Mouse (Mus musculus) lung, embryonic 16.5 days (tissue): ENCODE data around the gene Zfp869. TPM values are rescaled to one million over a fixed set of nuclear protein-coding genes. Genes with fewer than 3 reads are reported as not detected.
"Not testable (repeated sequence)": the region's sequence is repeated elsewhere in the genome, so short reads cannot be mapped to it uniquely, and the experiment has no call there.

Experiments
- ATAC-seq: fragments of 200-750 bp; cut with Nextera tagmentation; 2 replicates; pipeline ENCODE4 v1.8.0; 2017; ENCODE audit warnings: low read depth, mild to moderate bottlenecking, moderate library complexity
- H3K27ac ChIP-seq: fragments of 300-500 bp; sonication (generic); 2 replicates; pipeline ENCODE4 v1.5.1; 2014; ENCODE audit warnings: mild to moderate bottlenecking, control low read depth, low read length
- H3K27me3 ChIP-seq: fragments of 300-500 bp; sonication (generic); 2 replicates; pipeline ENCODE4 v1.6.1; 2014; ENCODE audit warnings: low read depth, low read length, mixed read lengths; ENCODE audit not compliant: control insufficient read depth, insufficient read depth
- H3K36me3 ChIP-seq: fragments of 300-500 bp; sonication (generic); 2 replicates; pipeline ENCODE4 v1.6.1; 2014; ENCODE audit warnings: low read length; ENCODE audit not compliant: control insufficient read depth, insufficient read depth
- H3K4me1 ChIP-seq: fragments of 300-500 bp; sonication (generic); replicated peaks from 2 replicates; pipeline ENCODE4 v1.6.1; 2014; ENCODE audit warnings: low read length, mixed read lengths; ENCODE audit not compliant: control insufficient read depth, insufficient read depth
- H3K4me2 ChIP-seq: fragments of 300-500 bp; sonication (generic); 2 replicates; pipeline ENCODE4 v1.6.1; 2014; ENCODE audit warnings: low read depth, low read length, control low read depth
- H3K4me3 ChIP-seq: fragments of 300-500 bp; sonication (generic); 2 replicates; pipeline ENCODE4 v1.5.1; 2014; ENCODE audit warnings: mild to moderate bottlenecking, low read length, control low read depth
- H3K9ac ChIP-seq: fragments of 300-500 bp; sonication (generic); 2 replicates; pipeline ENCODE4 v1.6.1; 2014; ENCODE audit warnings: low read length, control low read depth
- H3K9me3 ChIP-seq: fragments of 300-500 bp; sonication (generic); 2 replicates; pipeline ENCODE4 v1.6.1; 2016; ENCODE audit warnings: low read length; ENCODE audit not compliant: control insufficient read depth
- WGBS: fragments of 180-500 bp; shearing (Covaris S2); extraction: QIAGEN DNeasy Blood & Tissue Kit; methylation state at CpG from one replicate; pipeline ENCODE4 v1.1.7; 2014; 5-methylcytosine and 5-hydroxymethylcytosine counted together
- polyA plus RNA-seq: library from polyadenylated mRNA; unstranded; fragments of >200 nt; fragmentation: Nextera tagmentation; extraction: Ambion mirVana; gene quantifications from 2 replicates; pipeline ENCODE4 v1.2.1, GENCODE M21; 2015

Gene Zfp869
- polyA plus RNA-seq: 27.7 and 28.2 TPM in 2 replicates

DNA sequence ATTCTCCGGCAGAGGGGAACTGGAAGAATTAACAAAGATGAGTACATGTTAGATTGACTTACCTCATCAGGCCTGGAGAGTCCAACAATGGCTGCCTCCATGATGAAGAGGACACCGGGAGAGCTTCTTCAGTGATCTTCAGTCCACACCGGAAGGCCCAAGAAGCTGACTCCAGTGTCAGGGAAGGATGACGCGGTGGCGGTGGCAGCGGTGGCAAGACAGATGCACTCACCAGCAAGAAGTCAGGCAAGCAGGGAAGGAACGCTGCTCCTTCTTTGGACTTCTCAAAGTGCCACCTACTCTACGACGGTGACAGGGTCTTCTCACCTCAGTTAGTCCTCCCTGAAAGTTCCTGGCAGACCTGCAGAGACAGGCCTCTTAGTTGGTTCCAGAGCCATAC, at the start of gene Zfp869:
TSS of gene Zfp869 (minus strand) at position 101 of the 400 bp plus-strand sequence.
- H3K27ac ChIP-seq, H3K27me3 ChIP-seq, H3K9me3 ChIP-seq, H3K4me2 ChIP-seq, ATAC-seq, H3K4me3 ChIP-seq, H3K9ac ChIP-seq, H3K4me1 ChIP-seq: not testable (repeated sequence)
- 96% methylated on average over 10 of the region's 10 CpGs for WGBS
- H3K36me3 ChIP-seq: peaks cover 45% of the 10 kb centered on the region

DNA sequence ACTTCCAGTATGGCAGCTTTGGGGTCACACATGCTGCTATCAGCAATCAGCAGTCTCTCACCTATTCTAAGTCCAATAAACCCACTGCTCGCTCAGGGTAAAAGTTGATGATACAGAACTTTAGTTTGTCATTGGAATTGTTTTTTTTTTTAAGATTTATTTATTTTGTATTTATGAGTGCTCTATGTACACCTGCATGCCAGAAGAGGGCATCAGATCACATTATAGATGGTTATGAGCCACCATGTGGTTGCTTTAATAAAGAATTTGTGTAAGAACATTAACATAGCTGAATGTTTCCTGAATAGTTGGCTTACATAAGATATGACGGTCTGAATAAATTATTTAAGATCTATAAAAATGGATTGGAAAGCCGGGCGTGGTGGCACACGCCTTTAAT, 47.8 kb upstream of the Zfp869 start:
- no peak for ATAC-seq
- no peaks in the 10 kb centered on the region for H3K4me1 ChIP-seq
- H3K27me3 ChIP-seq: no peaks in the 10 kb centered on the region
- no peak overlapping the region for H3K4me3 ChIP-seq
- H3K27ac ChIP-seq: no peak overlapping the region
- 95% methylated on average over 5 of the region's 5 CpGs for WGBS
- no peak overlapping the region for H3K9ac ChIP-seq
- H3K9me3 ChIP-seq: no peaks in the 10 kb centered on the region
- H3K4me2 ChIP-seq: no peak overlapping the region
- peaks cover 14% of the 10 kb centered on the region for H3K36me3 ChIP-seq

DNA sequence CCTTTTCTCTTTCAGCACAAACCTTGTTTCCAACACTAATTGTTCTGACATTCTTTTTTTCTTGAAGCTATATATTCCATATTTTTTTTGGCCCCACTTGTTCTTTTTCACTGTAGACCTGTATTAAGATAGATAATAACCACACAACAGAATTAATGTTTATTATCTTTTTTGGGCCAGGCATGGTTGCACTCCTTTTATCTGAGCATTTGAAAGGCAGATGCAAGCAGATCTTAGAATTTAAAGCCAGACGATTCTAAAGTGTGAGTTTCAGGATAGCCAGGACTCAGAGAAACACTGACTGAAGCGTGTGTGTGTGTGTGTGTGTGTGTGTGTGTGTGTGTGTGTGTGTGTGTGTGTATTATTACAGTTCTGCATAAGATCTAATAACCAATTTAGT, 41.9 kb upstream of the Zfp869 start:
- Histone ChIP-seq H3K4me1 (peaks cover 9% of the 10 kb centered on the region), H3K36me3 (peaks cover 5% of the 10 kb centered on the region; the same call in 1 of the 2 replicates), H3K9me3 (no peaks in the 10 kb centered on the region), H3K9ac (no peak overlapping the region), H3K27me3 (no peaks in the 10 kb centered on the region), H3K4me2 (no peak overlapping the region), H3K27ac (no peak overlapping the region), H3K4me3 (no peak overlapping the region)
- no peak for ATAC-seq
- 80% methylated on average over 2 of the region's 2 CpGs for WGBS

DNA sequence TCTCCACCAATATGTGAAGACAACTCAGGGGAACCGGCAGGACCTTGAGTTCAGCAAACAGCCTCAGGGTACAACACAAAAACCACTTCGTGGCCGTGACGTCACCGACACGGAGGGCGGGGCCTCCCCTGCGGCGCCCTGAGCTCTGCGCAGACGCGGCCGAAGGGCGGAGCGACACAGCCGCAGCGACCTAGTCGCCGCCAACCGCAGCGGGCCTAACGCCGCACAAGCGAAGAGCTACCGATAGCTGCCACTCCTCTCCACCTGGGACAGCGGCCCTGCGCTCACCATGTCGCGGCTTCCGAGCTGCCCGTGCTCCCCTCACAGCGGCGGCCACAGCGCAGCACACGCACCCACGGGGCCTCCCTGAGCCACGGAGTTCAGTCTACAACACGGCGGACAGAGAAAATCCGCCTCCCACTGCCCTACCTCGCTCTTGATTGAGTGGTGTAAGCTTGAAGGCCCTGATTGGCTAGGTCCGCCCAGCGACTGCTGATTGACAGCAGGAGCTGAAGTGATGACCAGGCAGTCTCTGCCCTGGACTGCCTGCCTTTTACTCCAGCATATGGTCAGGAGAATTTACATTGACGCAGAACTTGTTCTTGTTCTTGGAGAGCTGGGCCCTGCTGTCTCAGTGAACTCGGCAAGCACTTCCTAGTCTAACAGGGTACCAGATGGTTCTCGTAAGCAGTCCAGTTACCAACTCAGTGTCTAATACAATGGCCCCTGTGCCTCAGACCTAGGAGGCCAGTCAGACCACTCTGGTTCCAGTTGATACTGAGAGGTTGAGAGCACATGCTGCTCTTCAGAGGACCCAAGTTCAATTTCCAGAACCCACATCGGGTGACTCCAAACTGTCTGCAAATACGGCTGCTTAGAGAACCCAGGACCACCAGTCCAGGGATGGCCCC, 39.3 kb upstream of the Zfp869 start, which contains the start of gene Zfp963:
TSS of gene Zfp963 (minus strand) at position 427 of the 911 bp plus-strand sequence.
- Histone ChIP-seq H3K27ac (peak within 1 kb of the TSS; percentile 98), H3K36me3 (0 out of 2 replicates have a peak, but pooled peaks cover 2% of the 10 kb centered on the region), H3K9me3 (no peaks in the 10 kb centered on the region), H3K9ac (peak within 1 kb of the TSS; percentile 87), H3K4me3 (peak within 1 kb of the TSS; percentile 60), H3K27me3 (no peaks in the 10 kb centered on the region), H3K4me1 (peaks cover 9% of the 10 kb centered on the region), H3K4me2 (peak within 1 kb of the TSS; percentile 49)
- peak; percentile 99 for ATAC-seq
- 2% methylated on average over 48 of the region's 48 CpGs for WGBS

DNA sequence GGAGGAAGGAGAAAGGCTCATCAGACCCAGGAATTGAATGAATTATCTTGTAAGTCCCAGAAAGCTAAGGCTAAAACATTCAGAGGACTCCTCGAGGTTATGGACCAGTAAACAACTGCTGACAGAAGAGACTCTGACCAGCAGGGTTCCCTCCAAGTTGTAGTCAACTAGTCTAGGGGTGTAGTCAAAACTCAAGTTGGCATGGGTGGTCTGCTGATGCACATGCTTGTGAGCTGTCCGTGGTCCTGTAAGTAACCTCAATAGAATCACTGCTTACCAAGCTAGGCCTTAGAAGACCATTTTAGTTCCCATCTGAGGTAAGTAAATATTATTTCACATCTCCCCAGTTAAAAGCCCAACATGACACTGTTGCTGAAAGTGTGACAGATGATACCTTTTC, 30.7 kb upstream of the Zfp869 start:
- no peaks in the 10 kb centered on the region for H3K9me3 ChIP-seq
- no peak for ATAC-seq
- H3K4me3 ChIP-seq: no peak overlapping the region
- no peaks in the 10 kb centered on the region for H3K4me1 ChIP-seq
- no peak overlapping the region for H3K27ac ChIP-seq
- H3K4me2 ChIP-seq: no peak overlapping the region
- peaks cover 14% of the 10 kb centered on the region for H3K36me3 ChIP-seq
- H3K27me3 ChIP-seq: no peaks in the 10 kb centered on the region
- 65% methylated on average over 2 of the region's 2 CpGs for WGBS
- no peak overlapping the region for H3K9ac ChIP-seq

DNA sequence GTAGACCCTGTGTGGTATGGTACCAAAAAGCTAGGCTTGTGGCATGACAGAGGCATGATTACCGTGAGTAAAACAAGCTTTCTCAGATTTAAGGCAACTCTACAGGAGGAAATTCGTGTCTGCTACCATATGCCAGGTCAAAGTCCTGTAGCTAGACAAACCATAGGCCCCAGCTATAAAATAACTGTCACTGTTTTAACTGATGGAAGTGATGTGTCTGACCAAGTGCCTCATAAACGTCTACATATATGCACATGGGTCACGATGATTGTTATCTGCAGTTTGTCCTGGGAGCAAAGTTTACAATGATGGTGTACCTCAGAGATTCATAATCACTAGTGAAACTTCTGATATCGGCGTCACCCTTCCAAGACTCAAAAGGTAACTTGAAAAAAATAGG, 30.2 kb upstream of the Zfp869 start:
- Histone ChIP-seq H3K27ac (no peak overlapping the region), H3K9me3 (no peaks in the 10 kb centered on the region), H3K27me3 (no peaks in the 10 kb centered on the region), H3K4me3 (no peak overlapping the region), H3K36me3 (peaks cover 14% of the 10 kb centered on the region), H3K9ac (no peak overlapping the region), H3K4me1 (no peaks in the 10 kb centered on the region), H3K4me2 (no peak overlapping the region)
- ATAC-seq: no peak
- WGBS: 82% methylated on average over 6 of the region's 6 CpGs

GRCm38 (mm10) chr8:69735495-69735894, 25.0 kb upstream of the Zfp869 start:
- H3K9me3 ChIP-seq: no peaks in the 10 kb centered on the region
- no peaks in the 10 kb centered on the region for H3K27me3 ChIP-seq
- H3K9ac ChIP-seq: no peak overlapping the region
- no peak for ATAC-seq
- H3K27ac ChIP-seq: no peak overlapping the region
- no peak overlapping the region for H3K4me3 ChIP-seq
- WGBS: 67% methylated on average over 1 of the region's 1 CpGs
- no peaks in the 10 kb centered on the region for H3K4me1 ChIP-seq
- no peak overlapping the region for H3K4me2 ChIP-seq
- no peaks in the 10 kb centered on the region for H3K36me3 ChIP-seq

DNA sequence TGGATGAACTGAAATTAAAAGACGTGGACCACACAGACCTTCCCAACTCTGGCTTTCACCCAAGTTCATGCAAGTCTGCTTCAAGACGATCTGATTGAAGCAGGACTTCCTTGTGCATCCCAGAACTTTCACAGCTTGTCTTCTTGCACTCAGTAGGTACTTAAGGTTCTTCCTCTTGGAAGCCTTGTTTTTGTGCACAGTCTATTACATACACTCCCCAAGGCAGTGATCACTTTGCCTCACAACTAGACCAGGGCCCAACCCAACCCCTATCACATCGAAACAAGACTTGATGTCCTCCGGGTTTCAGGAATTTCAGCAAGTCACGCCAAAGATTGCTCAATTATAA, 6.7 kb upstream of the Zfp869 start:
- 38% methylated on average over 5 of the region's 5 CpGs for WGBS
- Histone ChIP-seq H3K27ac (0 out of 2 replicates have a peak overlapping the region, but pooled peaks have one; percentile 0), H3K4me3 (peak overlapping the region; percentile 36), H3K36me3 (no peaks in the 10 kb centered on the region), H3K9ac (peak overlapping the region; percentile 17; the same call in 1 of the 2 replicates), H3K27me3 (no peaks in the 10 kb centered on the region), H3K4me2 (peak overlapping the region; percentile 50), H3K4me1 (peaks cover 7% of the 10 kb centered on the region), H3K9me3 (no peaks in the 10 kb centered on the region)
- ATAC-seq: no peak; the same call in 1 of the 2 replicates

GRCm38 (mm10) chr8:69716403-69717231, 6.1 kb upstream of the Zfp869 start:
- peak overlapping the region; percentile 99 for H3K9ac ChIP-seq
- H3K27me3 ChIP-seq: no peaks in the 10 kb centered on the region
- no peaks in the 10 kb centered on the region for H3K36me3 ChIP-seq
- WGBS: under 1% methylated on average over 44 of the region's 52 CpGs
- H3K4me3 ChIP-seq: peak overlapping the region; percentile 86
- H3K27ac ChIP-seq: peak overlapping the region; percentile 100
- no peaks in the 10 kb centered on the region for H3K9me3 ChIP-seq
- H3K4me2 ChIP-seq: peak overlapping the region; percentile 51
- H3K4me1 ChIP-seq: peaks cover 7% of the 10 kb centered on the region
- peak; percentile 99 for ATAC-seq
